8 mouse cellular contexts compared by ENCODE assay signal in genomic region chr11:72960723-72961071, GRCm38 (mm10). TPM values are rescaled to one million over a fixed set of nuclear protein-coding genes. Genes with fewer than 3 reads are reported as not detected.
DNase-seq lines count a peak whose midpoint lies in the region; ATAC-seq and TF ChIP-seq lines count a peak whose summit lies in the region.

No protein-coding gene starts in this region.

- peaks cover 57% of the 10 kb centered on the region for H3K27me3 ChIP-seq in embryonic facial prominence, embryonic 13.5 days
- 0 out of 2 replicates have a peak, but pooled peaks cover 4% of the 10 kb centered on the region for H3K27me3 ChIP-seq in intestine, postnatal 0 days (replicated peaks; ENCODE audit: control insufficient read depth, insufficient read depth, low read length)
- peaks cover 56% of the 10 kb centered on the region for H3K27me3 ChIP-seq in neural tube, embryonic 12.5 days (replicated peaks)

- no peaks in the 10 kb centered on the region for H3K9me3 ChIP-seq in embryonic facial prominence, embryonic 13.5 days
- no peaks in the 10 kb centered on the region for H3K9me3 ChIP-seq in intestine, postnatal 0 days (ENCODE audit: control insufficient read depth)
- H3K9me3 ChIP-seq in neural tube, embryonic 12.5 days = no peaks in the 10 kb centered on the region

- H3K4me3 ChIP-seq in left cerebral cortex, adult 2 months = peak overlapping the region; percentile 28; the same call in 1 of the 2 replicates
- H3K4me3 ChIP-seq in embryonic facial prominence, embryonic 13.5 days = peak overlapping the region; percentile 40
- H3K4me3 ChIP-seq in intestine, postnatal 0 days (ENCODE audit: low read depth, low read length) = peak overlapping the region; percentile 40
- peak overlapping the region; percentile 31 for H3K4me3 ChIP-seq in neural tube, embryonic 12.5 days

- H3K4me1 ChIP-seq in embryonic facial prominence, embryonic 13.5 days = peaks cover 9% of the 10 kb centered on the region
- peaks cover 8% of the 10 kb centered on the region for H3K4me1 ChIP-seq in intestine, postnatal 0 days (replicated peaks; ENCODE audit: control insufficient read depth, insufficient read depth, low read length)
- H3K4me1 ChIP-seq in neural tube, embryonic 12.5 days = peaks cover 8% of the 10 kb centered on the region

- no peak for ATAC-seq in embryonic facial prominence, embryonic 13.5 days (ENCODE audit: insufficient number of reproducible peaks, insufficient read depth, low FRiP score, low TSS enrichment, low read depth)
- ATAC-seq in intestine, postnatal 0 days = no peak
- no peak for ATAC-seq in neural tube, embryonic 12.5 days (ENCODE audit: low FRiP score, low read depth)
- no peak for ATAC-seq in frontal cortex, adult (ENCODE audit: low TSS enrichment)

- H3K4me2 ChIP-seq in embryonic facial prominence, embryonic 13.5 days = peak overlapping the region; percentile 64
- H3K4me2 ChIP-seq in intestine, postnatal 0 days (replicated peaks; ENCODE audit: low read depth) = peak overlapping the region; percentile 66
- peak overlapping the region; percentile 54 for H3K4me2 ChIP-seq in neural tube, embryonic 12.5 days (replicated peaks)

- intact Hi-C loops in left cerebral cortex, adult 2 months (cut with DNase I) = no loop called here
- intact Hi-C loops in left cerebral cortex, postnatal 25 days (cut with DNase I) = no loop called here

- no peak overlapping the region for H3K9ac ChIP-seq in embryonic facial prominence, embryonic 13.5 days
- H3K9ac ChIP-seq in intestine, postnatal 0 days (ENCODE audit: low read depth, low read length) = no peak overlapping the region
- H3K9ac ChIP-seq in neural tube, embryonic 12.5 days = no peak overlapping the region

- WGBS in embryonic facial prominence, embryonic 13.5 days = 3% methylated on average over 15 of the region's 15 CpGs
- 16% methylated on average over 15 of the region's 15 CpGs for WGBS in intestine, postnatal 0 days
- WGBS in neural tube, embryonic 12.5 days = 2% methylated on average over 15 of the region's 15 CpGs

- no peaks in the 10 kb centered on the region for H3K36me3 ChIP-seq in embryonic facial prominence, embryonic 13.5 days
- H3K36me3 ChIP-seq in intestine, postnatal 0 days (ENCODE audit: control insufficient read depth, insufficient read depth) = no peaks in the 10 kb centered on the region
- H3K36me3 ChIP-seq in neural tube, embryonic 12.5 days = no peaks in the 10 kb centered on the region

- DNase-seq in left cerebral cortex, adult 2 months (ENCODE audit: extremely low spot score in 1 of 2, low spot score in 2 of 2) = no peak
- no peak for DNase-seq in left cerebral cortex, postnatal 25 days (ENCODE audit: low spot score in 2 of 2)
- no peak for DNase-seq in urinary bladder, adult 2 months (ENCODE audit: low spot score)
- no peak for DNase-seq in urinary bladder, postnatal 14 days (ENCODE audit: low spot score)

- no peak overlapping the region for H3K27ac ChIP-seq in left cerebral cortex, adult 2 months
- H3K27ac ChIP-seq in embryonic facial prominence, embryonic 13.5 days = no peak overlapping the region
- H3K27ac ChIP-seq in intestine, postnatal 0 days (ENCODE audit: low read depth, low read length) = no peak overlapping the region
- H3K27ac ChIP-seq in neural tube, embryonic 12.5 days = no peak overlapping the region

- no peak for TF ChIP-seq CTCF in left cerebral cortex, adult 2 months (IDR thresholded peaks at IDR 0.05)
- no peak for TF ChIP-seq CTCF in intestine, postnatal 0 days (IDR thresholded peaks at IDR 0.05; ENCODE audit: low read depth)

RNA-seq across cellular contexts. Expression of gene Atp2a3, which starts 0.3 kb away (rescaled TPM):
- total RNA-seq in left cerebral cortex, adult 2 months (2021) = 1 to 10 TPM; 6.9 to 7.0 TPM
- 1 to 10 TPM; 6.2 TPM for total RNA-seq in left cerebral cortex, postnatal 25 days (2021)
- polyA plus RNA-seq in embryonic facial prominence, embryonic 13.5 days (2015; fragmentation: Nextera tagmentation; extraction: Ambion mirVana) = 1.3 and 1.6 TPM in 2 replicates
- polyA plus RNA-seq in intestine, postnatal 0 days (2015; fragmentation: Nextera tagmentation; extraction: Ambion mirVana) = 16.2 and 16.7 TPM in 2 replicates
- polyA plus RNA-seq in neural tube, embryonic 12.5 days (2016; fragmentation: Nextera tagmentation; extraction: Ambion mirVana) = 1.2 and 1.3 TPM in 2 replicates
- polyA plus RNA-seq in urinary bladder, adult 2 months (2012; rRNA removed) = 24.7 and 35.1 TPM in 2 replicates

RNA-seq across cellular contexts. Expression of gene P2rx1, which starts 38.2 kb away (rescaled TPM):
- under 1 TPM; 0.20 to 0.40 TPM for total RNA-seq in left cerebral cortex, adult 2 months (2021)
- 1 to 10 TPM in 1 of 2 experiments, under 1 TPM in 1; 0.28 to 1.0 TPM for total RNA-seq in left cerebral cortex, postnatal 25 days (2021)
- 0.96 and 1.0 TPM in 2 replicates for polyA plus RNA-seq in embryonic facial prominence, embryonic 13.5 days (2015; fragmentation: Nextera tagmentation; extraction: Ambion mirVana)
- 3.4 and 4.1 TPM in 2 replicates for polyA plus RNA-seq in intestine, postnatal 0 days (2015; fragmentation: Nextera tagmentation; extraction: Ambion mirVana)
- polyA plus RNA-seq in neural tube, embryonic 12.5 days (2016; fragmentation: Nextera tagmentation; extraction: Ambion mirVana) = 1.4 TPM in 2 replicates
- polyA plus RNA-seq in urinary bladder, adult 2 months (2012; rRNA removed) = 542 and 648 TPM in 2 replicates

RNA-seq across cellular contexts. Expression of gene Camkk1, which starts 58.1 kb away (rescaled TPM):
- 100 to 1,000 TPM; 118 to 126 TPM for total RNA-seq in left cerebral cortex, adult 2 months (2021)
- total RNA-seq in left cerebral cortex, postnatal 25 days (2021) = 10 to 100 TPM; 79.5 to 92.4 TPM
- 8.4 and 8.6 TPM in 2 replicates for polyA plus RNA-seq in embryonic facial prominence, embryonic 13.5 days (2015; fragmentation: Nextera tagmentation; extraction: Ambion mirVana)
- 3.2 and 3.5 TPM in 2 replicates for polyA plus RNA-seq in intestine, postnatal 0 days (2015; fragmentation: Nextera tagmentation; extraction: Ambion mirVana)
- 14.7 and 14.8 TPM in 2 replicates for polyA plus RNA-seq in neural tube, embryonic 12.5 days (2016; fragmentation: Nextera tagmentation; extraction: Ambion mirVana)
- 69.6 and 83.9 TPM in 2 replicates for polyA plus RNA-seq in urinary bladder, adult 2 months (2012; rRNA removed)

Comparison
In these comparisons a context has a peak if more than half of its experiments do, and no peak if none do; other contexts are left out.
1. RNA of gene P2rx1, which starts 38.2 kb away (polyA plus RNA-seq): 542 to 648 TPM in urinary bladder, adult 2 months; 3.4 to 4.1 TPM in intestine, postnatal 0 days, 1.4 TPM in neural tube, embryonic 12.5 days and 0.96 to 1.0 TPM in embryonic facial prominence, embryonic 13.5 days; every median in the first group is over 100 times any median in the second.
2. Peak in every context shown above with its lines, with median percentiles within 50 percentile points of each other: H3K4me3 ChIP-seq and H3K4me2 ChIP-seq.